Mouse (Mus musculus) adrenal gland, adult 10 weeks (tissue): ENCODE data around the gene Fam214b. TPM values are rescaled to one million over a fixed set of nuclear protein-coding genes. Genes with fewer than 3 reads are reported as not detected.

Source experiments
- polyA plus RNA-seq: library from polyadenylated mRNA; stranded (reverse); fragments of 350-450 nt; fragmentation: Illumina TruSeq; extraction: RNeasy Lipid Tissue Mini Kit (QIAGEN cat#74804); gene quantifications from one replicate; pipeline ENCODE4 v1.2.3, GENCODE M21; 2014; ENCODE audit warnings: low read depth, low replicate concordance

The Fam214b gene
- 5.7 TPM for polyA plus RNA-seq

GRCm38 (mm10) chr4:43045659-43046302 lies at the start of gene Fam214b:
Gene Fam214b (minus strand): TSS chr4:43046220.

GRCm38 (mm10) chr4:43058753-43059654 lies 13.0 kb upstream of the Fam214b start, which contains the start of gene Unc13b:
Gene Unc13b (plus strand): TSS chr4:43058953.

GRCm38 (mm10) chr4:43031237-43031995 lies 14.6 kb downstream of the Fam214b start, which contains the start of gene Stoml2:
Gene Stoml2 (minus strand): TSS chr4:43031710.

GRCm38 (mm10) chr4:43025084-43025960 lies 20.7 kb downstream of the Fam214b start, which contains the start of gene Pigo:
Gene Pigo (minus strand): TSS chr4:43025819.

GRCm38 (mm10) chr4:43010161-43011038 lies 35.6 kb downstream of the Fam214b start, which contains the start of gene Fancg:
Gene Fancg (minus strand): TSS chr4:43010506.

GRCm38 (mm10) chr4:43000141-43000986 lies 45.7 kb downstream of the Fam214b start, which contains the start of gene Vcp:
Gene Vcp (minus strand): TSS chr4:43000507.

Other genes starting within 250 kb of the Fam214b start
- gene Fam205a1, start 192.3 kb downstream of the Fam214b start, polyA plus RNA-seq = not detected
- gene Gm12394, start 189.4 kb downstream of the Fam214b start, polyA plus RNA-seq = not detected
- not detected for gene Fam205c, start 172.0 kb downstream of the Fam214b start, polyA plus RNA-seq
- gene Phf24, start 129.6 kb downstream of the Fam214b start, polyA plus RNA-seq = 0.87 TPM
- gene Dnajb5, start 96.4 kb downstream of the Fam214b start, polyA plus RNA-seq = 0.99 TPM
- gene 1700022I11Rik, start 76.6 kb downstream of the Fam214b start, polyA plus RNA-seq = not detected
- gene Vcp, start 45.7 kb downstream of the Fam214b start, polyA plus RNA-seq = 319 TPM
- gene Fancg, start 35.7 kb downstream of the Fam214b start, polyA plus RNA-seq = 4.7 TPM
- gene Pigo, start 20.4 kb downstream of the Fam214b start, polyA plus RNA-seq = 1.6 TPM
- gene Stoml2, start 14.5 kb downstream of the Fam214b start, polyA plus RNA-seq = 46.2 TPM
- 8.3 TPM for gene Unc13b, start 12.7 kb upstream of the Fam214b start, polyA plus RNA-seq
- gene Atp8b5, start 220.9 kb upstream of the Fam214b start, polyA plus RNA-seq = 0.35 TPM